Mouse (Mus musculus) adrenal gland, postnatal 36 days (tissue): ENCODE measurements around the gene Dnah10. TPM values are rescaled to one million over a fixed set of nuclear protein-coding genes. Genes with fewer than 3 reads are reported as not detected.

Source experiments
- DNase-seq, 2 experiments: peaks; one replicate each; pipeline ENCODE4 v3.0.0; 2021; ENCODE audit warnings: mixed read lengths in 1 of 2
- total RNA-seq, 2 experiments: library from RNA; stranded (reverse); gene quantifications; 2 replicates each; pipeline ENCODE4 v1.2.3; 2021

Dnah10 gene
- total RNA-seq, 2 experiments from 2014 or later: 0.69 to 2.8 TPM

GRCm38 (mm10) chr5:124872033-124872432 lies 147.1 kb downstream of the Dnah10 start:
- peak; percentile 82 to 83 for DNase-seq

GRCm38 (mm10) chr5:124873096-124873495 lies 148.2 kb downstream of the Dnah10 start:
- DNase-seq: no peak

- no peak for DNase-seq
Measured at GRCm38 (mm10) chr5:124873890-124874601, 149.2 kb downstream of the Dnah10 start.

GRCm38 (mm10) chr5:124879251-124879650 lies 154.4 kb downstream of the Dnah10 start:
- peak in 1 of 2 experiments; percentile 29 for DNase-seq

- no peak for DNase-seq
Measured at GRCm38 (mm10) chr5:124879801-124880200, 154.9 kb downstream of the Dnah10 start.

- DNase-seq: no peak
Measured at GRCm38 (mm10) chr5:124883877-124884276, 159.0 kb downstream of the Dnah10 start.

Other genes starting within 250 kb of the Dnah10 start
- gene Rilpl2, start 246.7 kb upstream of the Dnah10 start, total RNA-seq: 10 to 100 TPM; 21.4 to 23.9 TPM
- gene Snrnp35, start 242.0 kb upstream of the Dnah10 start, total RNA-seq: 10 to 100 TPM; 19.4 to 20.5 TPM
- 10 to 100 TPM; 16.2 to 17.4 TPM for gene Rilpl1, start 193.7 kb upstream of the Dnah10 start, total RNA-seq
- 100 to 1,000 TPM; 226 to 241 TPM for gene Tmed2, start 184.4 kb upstream of the Dnah10 start, total RNA-seq
- gene Ddx55, start 172.2 kb upstream of the Dnah10 start, total RNA-seq: 10 to 100 TPM; 11.8 to 13.2 TPM
- 10 to 100 TPM; 43.6 to 55.3 TPM for gene Eif2b1, start 146.0 kb upstream of the Dnah10 start, total RNA-seq
- gene Gtf2h3, start 145.9 kb upstream of the Dnah10 start, total RNA-seq: 10 to 100 TPM; 40.4 to 44.2 TPM
- 10 to 100 TPM; 74.5 to 83.7 TPM for gene Atp6v0a2, start 96.5 kb upstream of the Dnah10 start, total RNA-seq
- 1 to 10 TPM; 5.5 to 5.8 TPM for gene Ccdc92, start 137.3 kb downstream of the Dnah10 start, total RNA-seq
- gene Zfp664, start 137.6 kb downstream of the Dnah10 start, total RNA-seq: 10 to 100 TPM; 55.2 to 58.6 TPM